13 mouse cellular contexts compared by ENCODE assay signal in the genomic region with DNA sequence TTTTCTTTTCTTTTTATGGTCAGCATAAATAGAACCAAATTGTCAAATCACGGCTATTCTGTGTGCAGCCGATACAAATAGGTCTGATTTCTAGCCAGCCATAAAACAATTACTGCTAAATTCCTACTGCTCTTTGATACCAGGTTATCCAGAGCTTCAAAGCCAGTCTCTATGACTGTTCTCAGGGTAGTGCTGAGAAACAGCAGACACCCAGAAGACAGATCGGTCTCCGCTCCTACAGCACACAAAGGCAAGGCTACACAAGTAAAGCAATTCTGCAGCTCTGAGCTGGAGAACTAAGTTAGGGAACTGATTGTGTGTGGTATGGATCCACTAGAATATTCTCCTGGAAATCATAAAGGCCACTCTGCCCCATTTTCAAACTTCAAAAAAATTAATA. TPM values are rescaled to one million over a fixed set of nuclear protein-coding genes. Genes with fewer than 3 reads are reported as not detected.
DNase-seq lines count a peak whose midpoint lies in the region; ATAC-seq lines count a peak whose summit lies in the region.
"Had no signal": no experiment of that assay in that cellular context is flagged by ENCODE, and none has a peak within 500 bp of the region (broad histone marks: within the 10 kb centered on the region; RNA-seq: fewer than 3 reads in every experiment).

No protein-coding gene starts in this region.

- no peaks in the 10 kb centered on the region for H3K27me3 ChIP-seq in heart, embryonic 10.5 days (ENCODE audit: insufficient read depth, poor library complexity, severe bottlenecking)
- H3K27me3 ChIP-seq in kidney, embryonic 16.5 days (ENCODE audit: insufficient read depth, low read length): no peaks in the 10 kb centered on the region
- no peaks in the 10 kb centered on the region for H3K27me3 ChIP-seq in intestine, embryonic 14.5 days (replicated peaks; ENCODE audit: control insufficient read depth, insufficient read depth, low read length)
- no peaks in the 10 kb centered on the region for H3K27me3 ChIP-seq in neural tube, embryonic 13.5 days
- H3K27me3 ChIP-seq: midbrain, embryonic 13.5 days had no signal

- intact Hi-C loops in heart, postnatal 36 days (cut with DNase I): no loop called here

- no peak for ATAC-seq in kidney, embryonic 16.5 days (ENCODE audit: low FRiP score, low TSS enrichment)
- ATAC-seq in intestine, embryonic 14.5 days (replicated peaks; ENCODE audit: low FRiP score, low TSS enrichment, low read depth): no peak; the same call in 1 of the 2 replicates
- 0 out of 2 replicates have a peak, but pooled peaks have one; percentile 60 for ATAC-seq in neural tube, embryonic 13.5 days (ENCODE audit: low read depth)
- ATAC-seq: inflammation-experienced regulatory T-cells, adult 6 months; liver, postnatal 0 days; midbrain, embryonic 13.5 days had no signal

- 0 out of 2 replicates have a peak overlapping the region, but pooled peaks have one; percentile 29 for H3K27ac ChIP-seq in heart, embryonic 10.5 days
- H3K27ac ChIP-seq in kidney, embryonic 16.5 days (ENCODE audit: low read length): no peak overlapping the region
- H3K27ac ChIP-seq in intestine, embryonic 14.5 days (ENCODE audit: low read depth): no peak overlapping the region; the same call in 1 of the 2 replicates
- no peak overlapping the region for H3K27ac ChIP-seq in neural tube, embryonic 13.5 days (replicated peaks)
- H3K27ac ChIP-seq: midbrain, embryonic 13.5 days had no signal

- 43% methylated on average over 4 of the region's 4 CpGs for WGBS in heart, embryonic 10.5 days
- WGBS in kidney, embryonic 16.5 days: 42% methylated on average over 4 of the region's 4 CpGs
- WGBS in intestine, embryonic 14.5 days: 18% methylated on average over 4 of the region's 4 CpGs
- 14% methylated on average over 4 of the region's 4 CpGs for WGBS in neural tube, embryonic 13.5 days

- H3K36me3 ChIP-seq in heart, embryonic 10.5 days: peaks cover 13% of the 10 kb centered on the region
- 0 out of 2 replicates have a peak, but pooled peaks cover 3% of the 10 kb centered on the region for H3K36me3 ChIP-seq in kidney, embryonic 16.5 days (ENCODE audit: insufficient read depth, low read length)
- peaks cover 6% of the 10 kb centered on the region; the same call in 1 of the 2 replicates for H3K36me3 ChIP-seq in intestine, embryonic 14.5 days (ENCODE audit: control insufficient read depth, insufficient read depth, low read length)
- H3K36me3 ChIP-seq in neural tube, embryonic 13.5 days: peaks cover 16% of the 10 kb centered on the region

- H3K9ac ChIP-seq in kidney, embryonic 16.5 days (replicated peaks; ENCODE audit: low read length): 0 out of 2 replicates have a peak overlapping the region, but pooled peaks have one; percentile 22
- H3K9ac ChIP-seq in intestine, embryonic 14.5 days (ENCODE audit: low read length): no peak overlapping the region
- no peak overlapping the region for H3K9ac ChIP-seq in neural tube, embryonic 13.5 days
- H3K9ac ChIP-seq: liver, postnatal 0 days; midbrain, embryonic 13.5 days had no signal

- H3K4me3 ChIP-seq in heart, embryonic 10.5 days: no peak overlapping the region
- H3K4me3 ChIP-seq in kidney, embryonic 16.5 days (ENCODE audit: low read length): no peak overlapping the region
- H3K4me3 ChIP-seq in intestine, embryonic 14.5 days (ENCODE audit: low read depth, low read length): no peak overlapping the region
- H3K4me3 ChIP-seq in neural tube, embryonic 13.5 days: no peak overlapping the region
- H3K4me3 ChIP-seq: midbrain, embryonic 13.5 days had no signal

- no peaks in the 10 kb centered on the region for H3K9me3 ChIP-seq in heart, embryonic 10.5 days
- no peaks in the 10 kb centered on the region for H3K9me3 ChIP-seq in kidney, embryonic 16.5 days (ENCODE audit: low read length)
- H3K9me3 ChIP-seq in intestine, embryonic 14.5 days (ENCODE audit: control insufficient read depth, low read length): no peaks in the 10 kb centered on the region
- no peaks in the 10 kb centered on the region for H3K9me3 ChIP-seq in neural tube, embryonic 13.5 days
- H3K9me3 ChIP-seq: midbrain, embryonic 13.5 days had no signal

- H3K4me1 ChIP-seq in heart, embryonic 10.5 days: peaks cover 55% of the 10 kb centered on the region
- peaks cover 49% of the 10 kb centered on the region for H3K4me1 ChIP-seq in kidney, embryonic 16.5 days (ENCODE audit: insufficient read depth, low read length)
- peaks cover 30% of the 10 kb centered on the region for H3K4me1 ChIP-seq in intestine, embryonic 14.5 days (replicated peaks; ENCODE audit: control insufficient read depth, insufficient read depth, low read length)
- peaks cover 67% of the 10 kb centered on the region for H3K4me1 ChIP-seq in neural tube, embryonic 13.5 days (replicated peaks)

- DNase-seq in heart, embryonic 10.5 days (ENCODE audit: low spot score): no peak
- no peak for DNase-seq in heart, postnatal 36 days
- no peak for DNase-seq in kidney, postnatal 4 days
- no peak for DNase-seq in intestine, embryonic 14.5 days (ENCODE audit: low spot score)
- DNase-seq in thymus, postnatal 4 days: no peak
- DNase-seq: adrenal gland, postnatal 10 days; cerebellum, adult 2 months; liver, postnatal 0 days; right cerebral cortex, postnatal 4 days had no signal

- peak overlapping the region; percentile 38 for H3K4me2 ChIP-seq in kidney, embryonic 16.5 days (replicated peaks; ENCODE audit: low read depth, low read length)
- peak overlapping the region; percentile 37 for H3K4me2 ChIP-seq in intestine, embryonic 14.5 days (ENCODE audit: low read length)
- peak overlapping the region; percentile 11 for H3K4me2 ChIP-seq in neural tube, embryonic 13.5 days
- H3K4me2 ChIP-seq: midbrain, embryonic 13.5 days had no signal

RNA-seq across cellular contexts. Expression of gene Mllt3, which starts 20.4 kb away (rescaled TPM):
- polyA plus RNA-seq in heart, embryonic 10.5 days (2016; fragmentation: Nextera tagmentation; extraction: Ambion mirVana): 56.3 and 68.9 TPM in 2 replicates
- 10 to 100 TPM; 10.5 to 14.9 TPM for total RNA-seq in heart, postnatal 36 days (2021)
- 27.5 and 34.8 TPM in 2 replicates for polyA plus RNA-seq in kidney, embryonic 16.5 days (2015; fragmentation: Nextera tagmentation; extraction: Ambion mirVana)
- polyA plus RNA-seq in intestine, embryonic 14.5 days (2014; fragmentation: Nextera tagmentation; extraction: Ambion mirVana): 31.5 and 34.4 TPM in 2 replicates
- 73.6 and 76.0 TPM in 2 replicates for polyA plus RNA-seq in neural tube, embryonic 13.5 days (2015; fragmentation: Nextera tagmentation; extraction: Ambion mirVana)
